Mouse (Mus musculus) right cerebral cortex, postnatal 14 days (tissue): ENCODE results near the gene Psma5.

Experiments used
- DNase-seq: peaks from one replicate; pipeline ENCODE4 v3.0.0; 2022

Psma5 gene

GRCm38 (mm10) chr3:108283241-108283561 lies 26.5 kb downstream of the Psma5 start:
- no peak for DNase-seq

- DNase-seq = peak; percentile 88
Measured at GRCm38 (mm10) chr3:108283781-108284601, 27.3 kb downstream of the Psma5 start, which contains the start of gene Sort1. Gene Sort1, plus strand, starts transcription at chr3:108284082.

DNA sequence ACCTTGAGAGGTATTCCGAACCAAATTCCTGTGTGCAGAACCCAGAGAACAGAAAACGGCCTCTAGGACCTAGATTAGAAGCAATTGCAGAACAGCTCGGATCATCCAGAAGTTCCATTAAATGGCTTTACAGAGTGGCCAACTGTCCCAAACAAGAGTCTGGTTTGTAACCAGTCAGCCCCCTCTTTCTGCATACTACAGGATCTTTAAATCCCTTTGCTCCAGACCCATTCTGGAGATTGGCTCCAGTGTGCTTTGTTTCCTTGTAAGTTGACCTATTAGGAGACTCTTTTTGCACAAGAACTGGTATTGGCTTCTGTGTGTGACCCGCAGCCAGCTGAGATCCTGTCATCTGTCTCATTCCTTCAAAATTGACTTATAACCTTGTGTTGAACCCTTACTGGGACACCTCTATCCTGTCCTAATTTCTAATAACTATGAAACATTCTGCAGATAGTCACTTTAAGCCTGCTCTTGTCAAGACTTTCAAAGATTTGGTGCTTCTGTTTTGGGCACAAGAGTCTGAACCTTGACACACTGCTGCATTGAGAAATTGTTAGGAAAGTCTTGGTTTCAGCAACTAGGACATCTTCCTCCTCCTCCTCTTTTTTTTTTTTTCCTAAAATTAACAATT lies 28.5 kb downstream of the Psma5 start:
- no peak for DNase-seq

- DNase-seq = no peak
Measured at GRCm38 (mm10) chr3:108286671-108287439, 30.1 kb downstream of the Psma5 start.

DNA sequence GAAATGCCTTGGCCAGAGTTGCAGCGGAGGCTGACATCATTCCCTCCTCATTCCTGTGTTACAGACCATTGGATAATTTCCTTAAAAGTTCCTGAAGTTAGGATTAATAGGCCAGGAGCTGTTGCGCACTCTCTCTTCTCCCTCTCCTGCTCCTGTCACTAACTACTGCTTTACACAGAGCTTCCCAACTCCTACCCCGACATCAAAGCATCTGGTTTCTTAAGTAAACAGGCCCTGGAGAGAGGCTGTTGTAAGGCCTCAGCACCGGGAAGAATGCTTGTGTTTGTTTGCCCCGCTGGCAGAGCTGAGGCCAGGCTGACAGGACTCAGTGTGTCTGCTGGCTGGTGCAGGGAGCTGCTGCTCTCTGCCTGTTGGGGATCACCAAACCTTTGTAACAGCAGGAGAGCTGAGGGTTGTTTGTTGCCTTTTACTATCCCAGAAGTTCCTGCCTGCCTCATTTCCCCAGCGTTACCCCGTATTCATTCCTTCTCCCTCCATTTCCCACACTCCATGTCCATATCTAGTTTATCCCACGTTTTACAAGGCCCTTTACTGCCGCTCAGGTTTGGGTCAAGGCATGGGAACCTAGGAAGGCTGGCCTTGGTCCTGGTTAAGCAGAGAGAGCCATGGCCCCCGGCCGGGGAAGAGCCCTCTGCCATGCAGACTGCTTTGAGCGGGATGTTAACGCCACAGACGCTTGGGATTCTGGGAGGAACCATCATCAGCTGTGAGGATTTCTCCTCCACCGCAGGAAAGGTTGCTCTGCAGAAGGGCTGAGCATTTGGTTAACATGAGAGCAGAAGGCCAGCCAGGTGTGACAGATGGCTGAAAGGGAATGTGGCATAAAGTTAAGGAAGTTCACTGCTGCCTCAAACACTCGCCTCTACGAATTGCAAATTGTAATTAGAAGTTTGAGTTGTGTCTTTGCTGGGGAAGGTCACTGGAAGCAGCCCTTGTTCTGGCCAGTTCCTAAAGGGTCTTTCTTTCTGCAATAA lies 31.4 kb downstream of the Psma5 start:
- DNase-seq = no peak

- no peak for DNase-seq
Measured at GRCm38 (mm10) chr3:108289311-108290130, 32.8 kb downstream of the Psma5 start.

DNA sequence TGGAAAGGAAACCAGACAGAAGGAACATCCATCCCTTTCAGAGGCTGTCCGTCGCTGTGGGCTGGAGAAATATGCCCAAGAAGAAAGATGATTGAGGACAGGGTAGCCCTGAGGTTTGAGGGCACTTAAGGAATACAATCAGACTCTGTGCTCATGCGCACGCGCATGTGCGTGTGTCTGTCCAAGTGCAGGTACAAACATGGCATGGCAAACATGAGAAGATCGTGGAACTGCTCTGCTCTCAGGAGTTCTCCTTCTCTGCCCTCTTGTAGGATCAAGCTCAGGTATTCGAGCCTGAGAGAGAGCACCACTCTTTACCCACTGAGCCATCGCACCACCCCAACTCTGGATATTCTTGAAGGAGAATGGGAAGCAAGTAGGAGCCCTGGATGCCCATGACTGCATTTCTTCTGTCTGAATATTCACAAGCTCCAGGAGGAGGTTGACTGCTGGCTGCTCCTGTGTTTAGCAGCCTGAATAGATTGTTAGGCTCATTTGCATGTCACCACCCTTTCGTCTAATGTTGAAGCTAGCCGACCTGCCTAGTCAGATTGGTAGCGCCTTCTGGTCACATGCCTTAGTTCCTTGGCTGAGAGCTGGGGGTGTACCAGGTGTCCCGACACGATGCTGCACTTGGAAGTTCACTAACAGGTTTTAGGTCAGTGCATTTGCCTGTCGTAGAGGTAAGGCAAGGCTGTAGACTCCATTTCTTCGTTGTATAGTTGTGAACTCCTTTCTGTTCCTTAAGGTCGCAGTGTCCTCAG lies 34.5 kb downstream of the Psma5 start:
- no peak for DNase-seq

DNA sequence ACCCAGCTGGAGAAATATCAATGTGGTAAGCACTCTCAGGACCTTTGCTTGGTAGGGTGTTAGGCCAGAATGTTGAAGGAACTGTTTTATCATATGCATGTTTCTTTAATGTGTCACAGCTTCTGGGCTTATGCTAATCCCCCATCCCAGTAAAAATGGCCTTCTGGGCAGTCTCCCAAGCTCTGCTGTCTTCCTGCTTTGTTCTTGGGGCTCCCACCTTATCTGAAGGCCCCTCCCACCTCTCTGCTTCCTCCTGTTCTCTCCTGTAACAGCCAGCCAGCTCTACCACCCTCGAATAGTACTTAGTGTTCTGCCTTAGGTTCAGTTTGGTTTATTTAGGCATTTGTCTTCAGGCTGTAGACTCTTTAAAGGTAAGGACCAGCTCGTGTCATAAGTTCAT lies 37.7 kb downstream of the Psma5 start:
- DNase-seq = no peak

DNA sequence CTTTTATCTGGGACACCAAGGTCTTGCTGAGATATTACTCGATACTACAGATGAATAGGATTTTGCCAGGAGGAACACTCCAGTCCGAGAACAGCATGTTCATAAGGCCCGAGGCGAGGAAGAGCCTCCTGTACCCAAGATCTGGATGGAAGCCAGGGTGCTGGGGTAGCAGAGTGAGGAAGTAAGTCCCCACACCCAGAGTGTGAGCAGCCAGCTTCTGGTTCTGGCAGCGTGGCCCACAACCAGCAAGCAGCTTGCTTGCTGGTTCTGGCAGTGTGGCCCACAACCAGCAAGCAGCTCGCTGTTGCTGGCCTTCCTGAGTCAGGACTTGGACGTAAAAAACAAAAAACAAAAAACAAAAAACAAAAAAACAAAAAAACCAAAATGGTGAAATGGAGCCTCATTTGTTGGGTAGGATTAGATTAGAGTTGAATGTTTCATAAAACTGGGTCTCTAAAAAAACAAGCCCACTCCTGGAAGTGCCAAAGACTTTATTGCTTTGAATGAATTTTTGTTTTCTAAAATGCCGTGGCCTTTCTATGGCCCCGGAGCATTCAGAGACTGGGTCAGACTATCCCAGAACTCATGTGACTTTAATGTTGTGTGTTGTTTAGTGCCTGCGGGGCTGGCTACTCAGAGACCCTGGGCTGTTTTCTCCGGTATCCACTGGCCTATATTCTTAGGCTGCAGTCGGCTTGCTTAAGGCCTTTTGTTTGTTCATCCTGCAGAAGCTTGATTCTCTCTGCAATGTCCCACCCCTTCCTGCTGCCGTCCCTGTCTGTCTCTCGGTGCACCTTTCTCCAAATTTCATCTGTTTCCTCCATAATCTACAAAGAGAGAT lies 38.9 kb downstream of the Psma5 start:
- peak; percentile 53 for DNase-seq

GRCm38 (mm10) chr3:108296220-108297049 lies 39.7 kb downstream of the Psma5 start:
- peak; percentile 55 for DNase-seq

GRCm38 (mm10) chr3:108297050-108297419 lies 40.3 kb downstream of the Psma5 start:
- DNase-seq = no peak

DNA sequence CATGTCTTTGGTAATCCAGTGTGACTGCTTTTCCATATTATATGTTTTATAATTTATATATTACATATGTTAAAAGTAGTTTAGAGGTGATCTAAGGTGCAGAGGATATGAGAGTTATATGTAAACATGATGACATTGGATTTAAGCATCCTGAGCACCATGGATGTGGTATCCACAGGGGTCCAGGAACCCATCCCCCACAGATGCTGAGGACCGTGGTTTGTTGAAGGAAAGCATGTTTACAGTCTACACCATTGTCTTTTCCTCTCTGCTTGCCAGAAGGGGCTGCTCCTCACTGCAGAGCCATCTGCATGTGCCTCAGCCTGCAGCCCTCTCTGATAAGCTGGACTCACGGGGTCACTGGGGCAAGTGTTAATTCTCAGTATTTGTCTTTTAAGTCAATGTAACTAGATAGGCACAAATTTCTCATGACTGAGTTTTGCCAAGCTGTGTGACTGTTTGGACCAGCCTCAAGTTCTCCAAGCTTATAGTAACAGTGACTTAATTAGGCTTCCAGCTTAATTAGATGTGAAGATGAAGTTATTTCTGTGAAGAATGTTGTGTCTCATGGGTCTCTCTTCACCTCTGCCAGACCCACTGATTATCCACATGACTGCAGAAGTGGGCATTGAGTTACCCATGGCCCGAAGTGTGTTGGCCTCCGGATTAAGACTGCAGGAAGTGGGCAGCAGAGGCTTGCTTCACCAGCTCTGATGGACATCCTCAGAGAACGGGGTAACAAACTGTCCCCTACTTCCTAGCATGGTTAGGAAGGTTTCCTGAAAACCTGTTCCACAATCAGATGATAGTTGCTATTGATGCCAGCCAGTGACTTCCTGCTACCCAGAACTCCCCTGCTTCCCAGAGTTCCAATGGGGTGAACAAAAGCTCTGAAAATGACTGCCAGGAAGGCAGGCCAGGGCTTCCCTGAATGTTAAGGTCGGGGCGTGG lies 41.2 kb downstream of the Psma5 start:
- DNase-seq = no peak

GRCm38 (mm10) chr3:108300455-108301030 lies 43.8 kb downstream of the Psma5 start:
- DNase-seq = no peak

GRCm38 (mm10) chr3:108303683-108304082 lies 47.0 kb downstream of the Psma5 start:
- DNase-seq = no peak

GRCm38 (mm10) chr3:108304747-108305146 lies 48.0 kb downstream of the Psma5 start:
- DNase-seq = no peak

- DNase-seq = no peak
Measured at GRCm38 (mm10) chr3:108306387-108306786, 49.7 kb downstream of the Psma5 start.

DNA sequence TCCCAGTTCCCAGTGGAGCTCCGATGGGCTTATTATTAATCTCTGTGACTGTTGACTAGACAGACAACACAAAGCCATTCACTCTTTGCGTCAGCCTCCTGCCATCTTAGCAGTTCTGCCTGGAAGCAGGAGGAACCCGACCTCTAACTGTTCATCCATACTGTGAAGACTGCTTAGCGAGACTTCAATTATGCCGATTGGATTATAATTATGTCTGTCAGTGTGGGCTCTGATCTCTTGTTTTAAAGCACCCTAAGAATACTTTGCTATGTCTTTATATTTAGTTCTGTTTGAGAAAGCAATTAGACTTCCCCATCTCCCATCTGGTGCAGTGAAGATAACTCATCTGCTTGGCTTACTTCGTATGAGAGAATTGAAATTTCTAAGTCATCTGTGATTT lies 50.8 kb downstream of the Psma5 start:
- DNase-seq = no peak
